Mouse (Mus musculus) erythroblast, embryonic 14.5 days (primary cell): Measurements from ENCODE around the gene Bad.
"Not testable (repeated sequence)": the region's sequence is repeated elsewhere in the genome, so short reads cannot be mapped to it uniquely, and the experiment has no call there.

Experiments used
- GATA1 ChIP-seq: IDR thresholded peaks from 2 replicates; pipeline ENCODE4 v1.6.1; 2012; ENCODE audit warnings: low read length, inconsistent platforms, mixed read lengths
- TAL1 ChIP-seq: IDR thresholded peaks from 3 replicates; pipeline ENCODE4 v1.6.1; 2012; ENCODE audit warnings: low read length, inconsistent platforms, mixed read lengths

- TF ChIP-seq GATA1, TAL1: not testable (repeated sequence)
These were observed 45.9 kb upstream of the Bad start for GRCm38 (mm10) chr19:6895608-6896305.
